Mouse (Mus musculus): ENCODE measurements at regions not wholly inside any gene's neighbourhood (a gene's known extent, or its start where the extent isn't known, plus 50 kb on each side); places are given as distances from the start of the nearest gene placed in this dataset.

- Histone ChIP-seq H3K9ac (ENCODE audit: low read depth, low read length, severe bottlenecking) (no peak overlapping the region), H3K4me1 (ENCODE audit: control insufficient read depth, insufficient read depth, low read length) (peaks cover 11% of the 10 kb centered on the region), H3K36me3 (ENCODE audit: control insufficient read depth, insufficient read depth, low read length) (no peaks in the 10 kb centered on the region), H3K9me3 (ENCODE audit: control insufficient read depth, low read length) (no peaks in the 10 kb centered on the region; the same call in 1 of the 2 replicates), H3K4me3 (replicated peaks; ENCODE audit: low read length) (no peak overlapping the region), H3K4me2 (replicated peaks; ENCODE audit: low read depth, low read length, severe bottlenecking) (no peak overlapping the region), H3K27me3 (ENCODE audit: control insufficient read depth, insufficient read depth, low read length) (peaks cover 14% of the 10 kb centered on the region), H3K27ac (replicated peaks; ENCODE audit: low read depth, low read length) (no peak overlapping the region)
- 51% methylated on average over 10 of the region's 10 CpGs for WGBS
- ATAC-seq (ENCODE audit: low FRiP score, low read depth) (no peak), DNase-seq (ENCODE audit: low spot score) (no peak)
- TF ChIP-seq POLR2A (IDR thresholded peaks at IDR 0.05; ENCODE audit: borderline replicate concordance, extremely low read depth, insufficient read depth, insufficient read length) = no peak
Measured at GRCm38 (mm10) chr17:83108151-83108550, 106.9 kb upstream of the Pkdcc start.

GRCm38 (mm10) chr17:83109792-83110440 lies 105.2 kb upstream of the Pkdcc start:
- DNase-seq (ENCODE audit: low spot score) = peak; percentile 60
- Histone ChIP-seq H3K9ac (ENCODE audit: low read depth, low read length, severe bottlenecking) (no peak overlapping the region), H3K4me2 (replicated peaks; ENCODE audit: low read depth, low read length, severe bottlenecking) (no peak overlapping the region), H3K4me1 (ENCODE audit: control insufficient read depth, insufficient read depth, low read length) (peaks cover 10% of the 10 kb centered on the region), H3K36me3 (ENCODE audit: control insufficient read depth, insufficient read depth, low read length) (no peaks in the 10 kb centered on the region), H3K27me3 (ENCODE audit: control insufficient read depth, insufficient read depth, low read length) (peaks cover 14% of the 10 kb centered on the region), H3K9me3 (ENCODE audit: control insufficient read depth, low read length) (no peaks in the 10 kb centered on the region; the same call in 1 of the 2 replicates), H3K4me3 (replicated peaks; ENCODE audit: low read length) (no peak overlapping the region), H3K27ac (replicated peaks; ENCODE audit: low read depth, low read length) (peak overlapping the region; percentile 28; the same call in 1 of the 2 replicates)
- TF ChIP-seq POLR2A (IDR thresholded peaks at IDR 0.05; ENCODE audit: borderline replicate concordance, extremely low read depth, insufficient read depth, insufficient read length) = no peak
- ATAC-seq (ENCODE audit: low FRiP score, low read depth) = peak; percentile 54; the same call in 1 of the 2 replicates
- 42% methylated on average over 10 of the region's 10 CpGs for WGBS

DNA sequence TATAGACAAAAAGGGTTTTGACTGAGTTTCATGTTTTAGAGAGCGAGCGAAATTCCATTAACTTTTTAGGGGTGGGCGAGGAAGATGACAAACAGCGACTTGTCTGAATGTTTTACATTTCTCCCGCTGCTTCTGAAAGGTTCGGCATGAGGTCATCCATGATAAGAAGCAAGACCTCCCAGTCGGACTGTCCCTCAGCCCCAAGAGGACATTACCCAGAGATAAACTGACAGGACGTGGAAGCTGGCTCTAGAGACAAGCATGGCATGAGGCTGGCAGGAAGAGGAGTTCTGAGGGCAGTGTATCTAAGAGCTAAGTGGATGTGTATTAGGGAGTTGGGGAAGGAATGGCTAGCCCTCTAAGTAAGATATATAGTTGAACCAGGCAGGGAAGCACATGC lies 104.5 kb upstream of the Pkdcc start:
- DNase-seq (ENCODE audit: low spot score) (no peak), ATAC-seq (ENCODE audit: low FRiP score, low read depth) (no peak; the same call in 1 of the 2 replicates)
- Histone ChIP-seq H3K27me3 (ENCODE audit: control insufficient read depth, insufficient read depth, low read length) (peaks cover 14% of the 10 kb centered on the region), H3K4me2 (replicated peaks; ENCODE audit: low read depth, low read length, severe bottlenecking) (no peak overlapping the region), H3K9me3 (ENCODE audit: control insufficient read depth, low read length) (no peaks in the 10 kb centered on the region), H3K36me3 (ENCODE audit: control insufficient read depth, insufficient read depth, low read length) (no peaks in the 10 kb centered on the region), H3K4me3 (replicated peaks; ENCODE audit: low read length) (no peak overlapping the region), H3K27ac (replicated peaks; ENCODE audit: low read depth, low read length) (peak overlapping the region; percentile 28; the same call in 1 of the 2 replicates), H3K9ac (ENCODE audit: low read depth, low read length, severe bottlenecking) (no peak overlapping the region), H3K4me1 (ENCODE audit: control insufficient read depth, insufficient read depth, low read length) (peaks cover 15% of the 10 kb centered on the region)
- TF ChIP-seq POLR2A (IDR thresholded peaks at IDR 0.05; ENCODE audit: borderline replicate concordance, extremely low read depth, insufficient read depth, insufficient read length) = no peak
- 55% methylated on average over 8 of the region's 8 CpGs for WGBS

DNA sequence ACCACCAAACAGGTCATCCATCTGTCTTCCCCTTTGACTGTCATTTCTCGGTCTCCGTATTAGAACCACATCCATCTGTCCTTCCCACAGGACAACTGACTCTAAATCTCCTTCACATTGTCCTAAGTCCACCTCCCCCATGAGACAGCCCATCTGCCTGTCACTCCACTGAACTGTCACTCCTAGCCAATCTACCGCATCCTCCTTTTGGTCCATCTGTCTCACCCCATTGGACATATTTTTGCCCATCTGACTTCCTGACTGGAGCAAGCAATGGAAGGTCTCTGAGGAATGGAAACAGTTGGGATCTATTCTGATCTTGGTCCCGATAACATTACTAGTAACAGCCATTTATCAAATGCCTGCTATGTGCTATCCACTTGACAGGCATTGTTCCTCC lies 99.9 kb upstream of the Pkdcc start:
- H3K4me3 ChIP-seq (replicated peaks; ENCODE audit: low read length) = no peak overlapping the region
- no peaks in the 10 kb centered on the region for H3K9me3 ChIP-seq (ENCODE audit: control insufficient read depth, low read length)
- peaks cover 15% of the 10 kb centered on the region for H3K27me3 ChIP-seq (ENCODE audit: control insufficient read depth, insufficient read depth, low read length)
- TF ChIP-seq POLR2A (IDR thresholded peaks at IDR 0.05; ENCODE audit: borderline replicate concordance, extremely low read depth, insufficient read depth, insufficient read length) = no peak
- H3K4me1 ChIP-seq (ENCODE audit: control insufficient read depth, insufficient read depth, low read length) = peaks cover 10% of the 10 kb centered on the region
- H3K9ac ChIP-seq (ENCODE audit: low read depth, low read length, severe bottlenecking) = no peak overlapping the region
- H3K4me2 ChIP-seq (replicated peaks; ENCODE audit: low read depth, low read length, severe bottlenecking) = no peak overlapping the region
- ATAC-seq (ENCODE audit: low FRiP score, low read depth) (no peak), DNase-seq (ENCODE audit: low spot score) (no peak)
- 93% methylated on average over 4 of the region's 4 CpGs for WGBS
- 0 out of 2 replicates have a peak overlapping the region, but pooled peaks have one; percentile 28 for H3K27ac ChIP-seq (replicated peaks; ENCODE audit: low read depth, low read length)
- no peaks in the 10 kb centered on the region for H3K36me3 ChIP-seq (ENCODE audit: control insufficient read depth, insufficient read depth, low read length)

DNA sequence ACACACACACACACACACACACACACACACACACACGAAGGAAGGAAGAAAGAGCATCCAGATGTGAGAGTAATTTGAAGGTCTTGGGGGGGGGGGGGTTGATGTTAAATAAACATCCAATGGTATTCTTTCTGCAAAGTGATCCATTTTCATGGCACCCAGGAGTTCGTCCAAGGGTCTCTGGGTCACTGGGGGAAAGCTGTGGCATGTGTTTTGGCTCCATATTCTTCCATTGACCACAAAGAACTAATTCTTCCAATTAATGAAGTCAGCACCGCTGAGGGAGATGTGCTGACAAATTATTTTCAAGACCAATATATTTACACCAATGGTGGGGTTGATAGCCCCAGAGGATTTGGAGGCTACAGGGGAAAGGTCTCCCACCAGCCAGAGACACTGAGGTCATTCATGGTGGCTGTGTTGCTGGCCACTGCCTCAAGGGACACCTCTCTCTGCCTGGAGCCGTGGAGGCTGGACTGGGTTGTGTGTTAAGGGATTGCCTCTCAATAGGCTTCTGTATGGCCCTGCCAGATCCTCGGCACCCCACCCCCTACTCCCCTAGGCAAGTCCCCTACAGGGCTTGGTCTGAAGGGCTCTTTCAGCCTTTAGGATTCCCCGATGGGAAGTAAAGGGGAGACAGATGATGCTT lies 99.1 kb upstream of the Pkdcc start:
- Histone ChIP-seq H3K9ac (ENCODE audit: low read depth, low read length, severe bottlenecking) (no peak overlapping the region), H3K9me3 (ENCODE audit: control insufficient read depth, low read length) (no peaks in the 10 kb centered on the region), H3K27me3 (ENCODE audit: control insufficient read depth, insufficient read depth, low read length) (peaks cover 12% of the 10 kb centered on the region), H3K36me3 (ENCODE audit: control insufficient read depth, insufficient read depth, low read length) (no peaks in the 10 kb centered on the region), H3K4me1 (ENCODE audit: control insufficient read depth, insufficient read depth, low read length) (peaks cover 8% of the 10 kb centered on the region), H3K27ac (replicated peaks; ENCODE audit: low read depth, low read length) (0 out of 2 replicates have a peak overlapping the region, but pooled peaks have one; percentile 2), H3K4me3 (replicated peaks; ENCODE audit: low read length) (no peak overlapping the region), H3K4me2 (replicated peaks; ENCODE audit: low read depth, low read length, severe bottlenecking) (no peak overlapping the region)
- no peak for TF ChIP-seq POLR2A (IDR thresholded peaks at IDR 0.05; ENCODE audit: borderline replicate concordance, extremely low read depth, insufficient read depth, insufficient read length)
- peak; percentile 48 for DNase-seq (ENCODE audit: low spot score)
- 32% methylated on average over 6 of the region's 6 CpGs for WGBS
- peak; percentile 74 for ATAC-seq (ENCODE audit: low FRiP score, low read depth)
